In the genomic region with DNA sequence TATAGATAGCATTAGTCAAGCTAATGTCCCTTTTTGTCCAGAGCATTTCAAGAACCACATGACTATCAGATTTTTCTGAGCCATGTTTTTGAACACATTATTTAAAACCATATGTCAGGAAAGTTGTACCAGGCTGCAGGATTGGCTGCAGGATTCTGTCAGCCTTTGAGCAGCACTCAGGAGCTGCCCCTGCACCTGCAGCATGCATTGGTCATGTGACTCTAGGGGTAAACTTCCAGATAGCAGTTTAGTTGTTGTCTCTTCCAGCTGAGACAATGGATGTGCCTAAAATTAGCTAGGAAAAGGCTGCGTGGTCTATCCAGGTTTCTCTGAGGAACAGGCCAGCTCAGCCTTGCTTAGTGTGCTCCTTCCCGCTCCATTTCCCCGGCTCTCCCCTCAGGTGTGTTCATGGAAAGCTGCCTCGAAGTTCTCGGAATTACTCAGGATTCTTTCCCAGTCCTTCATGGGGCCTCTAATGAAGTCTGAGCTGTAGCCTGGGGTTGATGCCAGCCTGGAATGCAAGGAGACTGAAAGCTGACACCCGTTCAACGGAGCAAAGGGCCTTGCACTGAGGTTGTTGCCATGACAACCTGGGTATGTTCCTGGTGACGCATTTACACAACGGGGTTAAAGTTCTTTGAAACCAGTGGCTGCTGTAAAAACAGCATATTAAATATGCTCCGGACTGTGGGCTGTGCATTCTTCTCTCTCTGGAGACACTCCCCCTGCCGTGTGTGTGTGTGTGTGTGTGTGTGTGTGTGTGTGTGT, we compare ENCODE assay signal across 8 mouse cellular contexts.
DNase-seq lines count a peak whose midpoint lies in the region; ATAC-seq and TF ChIP-seq lines count a peak whose summit lies in the region.

No protein-coding gene starts in this region.

- peak overlapping the region; percentile 78 for H3K27ac ChIP-seq in forebrain, embryonic 14.5 days (ENCODE audit: low read depth, low read length)
- H3K27ac ChIP-seq in stomach, postnatal 0 days (replicated peaks): no peak overlapping the region; the same call in 1 of the 2 replicates

- 0 out of 2 replicates have a peak, but pooled peaks have one; percentile 16 for TF ChIP-seq CTCF in stomach, postnatal 0 days (IDR thresholded peaks at IDR 0.05; ENCODE audit: low read depth)

- 1% methylated on average over 11 of the region's 11 CpGs for WGBS in forebrain, embryonic 14.5 days
- 3% methylated on average over 11 of the region's 11 CpGs for WGBS in stomach, postnatal 0 days

- H3K4me2 ChIP-seq in forebrain, embryonic 14.5 days (ENCODE audit: low read length): peak overlapping the region; percentile 12
- H3K4me2 ChIP-seq in stomach, postnatal 0 days (replicated peaks; ENCODE audit: low read depth): no peak overlapping the region

- peak overlapping the region; percentile 30; the same call in 1 of the 2 replicates for H3K9ac ChIP-seq in forebrain, embryonic 14.5 days (ENCODE audit: low read length)
- H3K9ac ChIP-seq in stomach, postnatal 0 days (ENCODE audit: low read length): no peak overlapping the region

- H3K4me1 ChIP-seq in forebrain, embryonic 14.5 days (ENCODE audit: control insufficient read depth, insufficient read depth, low read length): peaks cover 20% of the 10 kb centered on the region
- 0 out of 2 replicates have a peak, but pooled peaks cover 3% of the 10 kb centered on the region for H3K4me1 ChIP-seq in stomach, postnatal 0 days (replicated peaks; ENCODE audit: control insufficient read depth, insufficient read depth)

- H3K27me3 ChIP-seq in forebrain, embryonic 14.5 days (replicated peaks; ENCODE audit: control insufficient read depth, insufficient read depth, low read length): no peaks in the 10 kb centered on the region
- no peaks in the 10 kb centered on the region for H3K27me3 ChIP-seq in stomach, postnatal 0 days (ENCODE audit: control insufficient read depth, insufficient read depth, low read length)

- H3K9me3 ChIP-seq in forebrain, embryonic 14.5 days (replicated peaks; ENCODE audit: control insufficient read depth, low read length): no peaks in the 10 kb centered on the region
- H3K9me3 ChIP-seq in stomach, postnatal 0 days (ENCODE audit: control insufficient read depth, low read length): no peaks in the 10 kb centered on the region

- H3K36me3 ChIP-seq in forebrain, embryonic 14.5 days (ENCODE audit: control insufficient read depth, insufficient read depth, low read length): no peaks in the 10 kb centered on the region
- H3K36me3 ChIP-seq in stomach, postnatal 0 days (ENCODE audit: control insufficient read depth, insufficient read depth, low read length): no peaks in the 10 kb centered on the region

- no peak for TF ChIP-seq EP300 in stomach, postnatal 0 days (optimal IDR thresholded peaks at IDR 0.05)

- peak; percentile 95 for ATAC-seq in forebrain, embryonic 14.5 days
- peak; percentile 92 for ATAC-seq in stomach, postnatal 0 days (ENCODE audit: low FRiP score, low TSS enrichment)

- peak; percentile 82 for DNase-seq in MN1 (ENCODE audit: low spot score)
- DNase-seq in adrenal gland, postnatal 14 days: peak; percentile 90
- DNase-seq in forebrain, embryonic 14.5 days (ENCODE audit: low spot score): peak; percentile 96
- DNase-seq in heart, postnatal 4 days: peak; percentile 68
- DNase-seq in layer of hippocampus, adult 8-10 months (ENCODE audit: low spot score in 2 of 2): peak; percentile 25 to 28
- DNase-seq in lung, postnatal 4 days: peak; percentile 51 to 71
- peak; percentile 69 for DNase-seq in stomach, postnatal 0 days (ENCODE audit: low spot score)
- DNase-seq in thymus, postnatal 36 days: no peak

- no peak overlapping the region for H3K4me3 ChIP-seq in forebrain, embryonic 14.5 days (ENCODE audit: low read depth, low read length)
- no peak overlapping the region for H3K4me3 ChIP-seq in stomach, postnatal 0 days (ENCODE audit: low read depth, low read length)

Comparison
In these comparisons a context has a peak if more than half of its experiments do, and no peak if none do; other contexts are left out.
1. DNase-seq: peak in MN1 (single experiment), adrenal gland, postnatal 14 days (single experiment), forebrain, embryonic 14.5 days (single experiment), heart, postnatal 4 days (single experiment), layer of hippocampus, adult 8-10 months (2 of 2), lung, postnatal 4 days (2 of 2) and stomach, postnatal 0 days (single experiment); none in thymus, postnatal 36 days (0 of 2).